Mouse (Mus musculus): ENCODE measurements at regions not wholly inside any gene's neighbourhood (a gene's known extent, or its start where the extent isn't known, plus 50 kb on each side); places are given as distances from the start of the nearest gene placed in this dataset.

DNA sequence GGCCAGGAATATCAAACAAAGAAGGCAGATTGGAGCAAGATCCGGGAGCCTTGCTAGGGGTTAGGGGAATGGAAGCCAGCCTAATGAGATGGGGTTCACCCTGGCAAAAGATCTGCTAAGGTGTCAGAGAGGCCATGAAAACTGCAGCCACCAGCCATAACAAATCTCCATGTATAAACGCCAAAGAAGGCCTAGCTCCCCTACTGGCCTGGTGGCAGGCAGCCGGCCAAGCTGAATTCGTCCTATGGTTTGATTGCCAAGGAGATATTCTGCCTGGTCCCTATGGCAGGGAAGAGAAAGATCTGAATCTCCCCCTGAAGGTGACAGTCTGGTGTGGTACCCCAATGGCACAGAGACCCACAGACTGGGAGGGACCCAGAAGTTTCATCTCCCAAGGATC is 104.8 kb upstream of the E030018B13Rik start:
- peak; percentile 77 for DNase-seq

DNA sequence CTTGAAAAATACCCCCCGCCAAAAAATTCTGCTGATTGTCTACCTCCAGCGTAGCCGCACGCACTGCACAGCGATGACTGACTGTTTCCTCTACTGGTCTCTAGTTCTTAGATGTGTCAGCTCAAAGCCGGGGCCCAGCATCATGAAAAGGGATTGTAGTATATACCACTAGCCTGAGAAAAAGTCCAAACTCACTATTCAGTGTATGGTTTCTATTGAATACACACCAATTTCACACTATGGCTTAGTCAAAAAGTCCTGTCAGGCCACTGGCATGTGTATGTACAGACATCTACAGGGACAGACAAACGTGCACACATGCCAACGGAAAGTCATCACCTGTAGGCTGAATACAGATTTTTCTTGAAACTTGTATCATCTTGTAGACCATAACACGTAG is 101.1 kb upstream of the E030018B13Rik start:
- no peak for DNase-seq

DNA sequence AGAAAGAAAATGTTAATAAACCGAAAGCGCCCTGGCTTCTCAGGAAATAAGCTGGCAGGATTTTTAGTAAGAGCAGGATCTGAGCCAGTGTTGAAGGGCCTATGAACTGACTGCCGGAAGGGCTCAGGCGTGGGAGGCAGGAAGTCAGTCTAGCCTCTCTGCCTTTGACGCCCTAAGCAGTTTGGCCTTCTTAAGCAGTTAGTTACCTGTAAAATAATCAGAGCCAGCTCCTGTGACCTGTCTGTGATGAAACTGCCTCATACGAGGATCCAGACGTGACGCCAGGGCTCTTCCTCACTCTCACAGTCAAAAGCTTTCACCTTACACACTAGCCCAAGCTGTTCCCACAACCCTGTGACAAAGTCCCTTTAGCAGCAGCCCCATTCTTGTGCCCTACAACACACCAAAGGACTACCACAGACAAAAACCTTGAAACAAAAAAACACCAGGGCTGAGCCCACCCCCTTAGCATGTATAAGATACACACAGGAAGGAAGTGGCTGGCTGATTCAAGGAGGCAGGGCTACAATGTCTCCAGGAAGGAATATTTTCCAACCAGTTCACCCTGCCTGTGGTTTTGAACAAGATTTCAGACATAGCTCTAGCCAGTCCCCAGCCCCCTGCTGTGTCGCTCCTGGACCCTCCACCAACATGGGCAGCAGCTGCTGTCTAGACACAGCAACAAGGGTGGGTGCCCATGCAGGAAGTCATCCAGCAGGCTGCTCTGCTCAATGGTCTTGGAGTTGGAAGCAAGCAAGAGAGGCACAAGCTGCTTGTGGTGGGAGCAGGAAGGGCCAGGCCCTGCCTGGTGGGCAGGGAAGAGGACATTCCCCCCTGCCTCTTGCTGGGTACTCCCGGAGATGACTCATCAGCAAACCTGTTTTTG is 100.4 kb upstream of the E030018B13Rik start:
- DNase-seq, result no peak

DNA sequence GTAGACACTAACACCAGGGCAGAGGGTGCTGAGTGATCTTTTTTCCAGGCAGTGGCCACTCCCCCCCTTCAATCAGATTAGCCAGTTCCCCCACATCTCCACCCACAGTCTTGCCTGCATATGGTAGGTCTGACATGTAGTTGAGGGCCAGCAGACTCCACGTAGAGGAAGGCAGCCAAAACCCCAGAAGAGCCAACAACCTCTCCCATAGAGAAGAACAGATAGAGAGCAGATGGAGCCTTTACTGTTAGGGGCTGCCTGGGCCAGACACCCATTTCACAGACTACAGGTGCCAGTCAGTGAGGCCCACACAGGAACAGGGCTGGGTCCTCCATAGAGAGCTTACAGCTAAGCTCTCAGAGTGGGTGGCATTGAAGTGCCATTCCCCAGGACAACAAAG is 99.2 kb upstream of the E030018B13Rik start:
- no peak for DNase-seq

DNA sequence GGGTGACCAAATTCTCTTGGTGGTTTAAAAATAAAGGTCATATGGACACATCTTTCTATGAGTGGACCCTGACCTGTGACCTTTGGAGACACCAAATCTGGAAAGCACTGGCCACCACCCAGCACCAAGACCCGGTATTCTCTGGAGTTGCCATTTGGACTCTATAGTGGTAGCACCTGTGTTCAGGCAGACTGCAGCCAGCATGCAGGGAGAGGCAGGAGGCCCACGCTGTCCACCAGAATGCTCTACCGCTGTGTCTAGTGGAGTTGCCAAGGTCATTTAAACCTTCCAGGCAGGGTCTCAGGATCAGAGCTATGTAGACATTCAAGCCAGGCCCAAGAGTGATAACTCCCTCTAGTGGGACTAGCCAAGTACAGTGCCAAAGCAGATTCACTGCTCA is 98.6 kb upstream of the E030018B13Rik start:
- peak; percentile 58 for DNase-seq

DNA sequence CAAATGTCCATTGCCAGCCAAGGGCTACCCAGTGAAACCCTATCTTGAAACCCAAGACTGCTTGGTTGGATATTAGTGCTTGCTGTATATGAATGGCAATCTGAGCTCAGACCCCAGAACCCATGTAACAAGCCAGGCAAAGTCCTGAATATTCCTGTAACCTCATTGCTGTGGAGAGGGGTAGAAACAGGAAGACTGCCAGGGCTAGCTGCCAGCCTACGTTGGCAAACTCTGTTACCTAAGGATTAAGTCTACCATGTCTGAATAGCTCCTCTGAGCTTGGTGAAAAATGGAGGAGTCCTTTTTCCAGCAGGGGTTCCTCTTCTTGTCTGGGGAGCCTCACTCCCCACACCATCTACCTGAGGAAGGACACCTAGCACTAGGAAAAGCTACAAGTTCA is 96.4 kb upstream of the E030018B13Rik start:
- no peak for DNase-seq

DNA sequence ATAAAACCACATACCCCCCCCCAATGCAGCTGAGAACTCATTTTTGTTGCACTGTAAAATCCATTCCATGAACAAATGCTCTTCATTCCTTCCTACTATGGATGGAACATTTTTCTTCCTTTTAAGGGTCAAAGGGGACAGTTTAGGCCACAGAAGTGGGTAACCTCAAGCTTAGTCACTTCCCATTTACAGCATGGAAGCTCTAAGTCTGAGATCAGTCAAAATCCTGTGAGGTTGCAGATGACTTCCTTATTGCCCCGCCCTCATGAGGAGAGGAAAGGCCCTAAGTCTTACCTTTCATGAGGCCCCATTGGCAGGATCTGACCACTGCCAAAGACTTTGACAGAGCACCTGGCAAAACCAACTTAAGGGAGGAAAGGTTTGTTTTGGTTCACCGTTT is 94.7 kb upstream of the E030018B13Rik start:
- no peak for DNase-seq

DNA sequence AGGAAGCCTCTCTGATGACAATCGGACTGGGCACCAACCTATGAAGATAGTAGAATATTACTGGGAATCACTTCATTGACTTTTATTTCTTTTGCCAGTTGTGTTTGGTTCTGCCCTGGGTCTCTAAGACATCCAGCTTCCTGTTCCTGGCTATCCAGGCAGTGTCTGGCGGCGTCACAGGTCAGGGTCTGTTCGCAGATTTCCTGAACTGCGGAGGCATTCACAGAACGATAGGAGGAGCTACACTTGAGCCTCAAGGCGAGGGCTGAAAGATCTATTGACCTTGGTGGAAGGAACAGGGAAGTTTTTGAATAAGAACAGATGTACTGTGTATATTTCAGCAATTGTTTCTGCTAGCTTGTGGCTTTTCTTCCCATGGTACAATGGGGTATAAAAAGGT is 92.6 kb upstream of the E030018B13Rik start:
- no peak for DNase-seq

DNA sequence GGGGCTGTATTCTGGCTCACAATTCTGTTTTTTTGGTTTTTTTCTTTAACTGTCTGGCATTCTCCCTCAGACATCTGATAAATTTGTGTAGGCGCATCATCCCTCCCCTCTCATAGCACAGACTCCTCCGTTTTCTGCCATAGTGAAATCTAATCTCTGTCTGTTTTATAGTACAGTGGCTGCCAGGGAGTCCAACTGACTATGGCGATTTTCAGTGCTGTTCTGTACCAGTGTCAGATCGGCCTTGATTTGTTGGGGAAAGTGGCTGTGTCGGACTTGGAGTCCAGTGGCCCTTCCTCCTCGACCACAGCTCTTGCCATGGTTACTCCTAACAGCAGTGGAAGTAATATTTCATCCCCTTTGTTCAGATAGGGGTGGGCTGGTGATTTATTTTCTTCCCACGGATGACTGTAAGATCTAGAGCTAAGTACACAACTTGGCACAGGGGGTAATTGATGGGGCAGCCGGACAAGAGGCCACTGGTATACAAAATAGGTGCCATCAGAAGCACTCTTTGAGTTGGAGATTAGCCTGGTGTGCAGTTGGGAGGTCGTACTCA is 87.2 kb upstream of the E030018B13Rik start:
- DNase-seq, result no peak

DNA sequence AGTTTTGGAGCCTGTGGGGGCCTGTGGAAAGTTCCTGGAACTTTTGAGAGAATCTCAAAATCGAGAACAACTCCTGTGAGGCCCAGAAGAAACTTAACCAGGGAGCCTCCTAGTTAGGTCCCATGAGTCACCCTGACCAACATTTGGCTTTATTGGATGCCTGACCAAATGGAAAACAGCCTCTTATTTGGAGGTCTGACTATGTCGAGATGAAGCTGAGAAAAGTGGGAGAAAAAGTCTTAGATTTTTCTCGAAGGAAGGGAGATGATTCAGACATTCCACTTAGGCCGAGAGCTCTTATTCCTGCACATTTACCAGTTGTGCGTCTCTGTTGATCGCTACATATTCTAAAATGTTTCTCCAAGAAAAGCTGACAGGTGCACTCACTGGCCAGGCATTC is 83.0 kb upstream of the E030018B13Rik start:
- DNase-seq, result no peak

DNA sequence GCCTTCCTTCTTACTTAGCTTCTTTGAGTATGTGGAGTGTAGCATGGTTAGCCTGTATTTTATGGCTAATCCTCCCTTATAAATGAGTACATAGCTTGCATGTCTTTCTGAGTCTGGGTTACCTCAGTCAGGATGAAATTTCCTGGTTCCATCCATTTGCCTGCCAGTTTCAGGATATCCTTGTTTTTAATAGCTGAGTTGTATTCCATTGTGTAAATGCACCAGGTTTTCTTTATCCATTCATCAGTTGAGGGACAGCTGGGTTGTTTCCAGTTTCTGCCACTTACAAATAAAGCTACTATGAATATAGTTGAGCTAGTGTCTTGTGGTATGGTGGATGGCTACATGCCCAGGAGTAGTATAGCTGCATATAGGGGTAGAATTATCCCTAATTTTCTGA is 80.7 kb upstream of the E030018B13Rik start:
- DNase-seq, result no peak
